Mouse (Mus musculus) lung, postnatal 0 days (tissue): Measurements from ENCODE around the gene Smyd1. TPM values are rescaled to one million over a fixed set of nuclear protein-coding genes. Genes with fewer than 3 reads are reported as not detected.

Experiments used
- ATAC-seq: fragments of 200-750 bp; cut with Nextera tagmentation; 2 replicates; pipeline ENCODE4 v1.8.0; 2017; ENCODE audit warnings: moderate library complexity
- DNase-seq: peaks from one replicate; pipeline ENCODE4 v3.0.0-alpha.2; 2016; ENCODE audit warnings: low spot score
- H3K27ac ChIP-seq: fragments of 300-500 bp; sonication (generic); 2 replicates; pipeline ENCODE4 v1.5.1; 2014; ENCODE audit warnings: antibody characterized with exemption, mild to moderate bottlenecking, low read length, mixed read lengths
- H3K27me3 ChIP-seq: fragments of 300-500 bp; sonication (generic); replicated peaks from 2 replicates; pipeline ENCODE4 v1.6.1; 2014; ENCODE audit warnings: low read length, mixed read lengths; ENCODE audit not compliant: insufficient read depth
- H3K36me3 ChIP-seq: fragments of 300-500 bp; sonication (generic); 2 replicates; pipeline ENCODE4 v1.6.1; 2014; ENCODE audit warnings: low read length, mixed read lengths; ENCODE audit not compliant: insufficient read depth
- H3K4me1 ChIP-seq: fragments of 300-500 bp; sonication (generic); 2 replicates; pipeline ENCODE4 v1.6.1; 2014; ENCODE audit warnings: antibody characterized with exemption, low read depth, low read length, mixed read lengths; ENCODE audit not compliant: insufficient read depth
- H3K4me2 ChIP-seq: fragments of 300-500 bp; sonication (generic); replicated peaks from 2 replicates; pipeline ENCODE4 v1.6.1; 2014; ENCODE audit warnings: low read depth, mild to moderate bottlenecking, low read length, moderate library complexity, mixed read lengths
- H3K4me3 ChIP-seq: fragments of 300-500 bp; sonication (generic); 2 replicates; pipeline ENCODE4 v1.5.1; 2014; ENCODE audit warnings: low read depth, low read length
- H3K9ac ChIP-seq: fragments of 300-500 bp; sonication (generic); replicated peaks from 2 replicates; pipeline ENCODE4 v1.6.1; 2014; ENCODE audit warnings: low read depth, mild to moderate bottlenecking
- H3K9me3 ChIP-seq: fragments of 300-500 bp; sonication (generic); 2 replicates; pipeline ENCODE4 v1.6.1; 2016; ENCODE audit warnings: low read length, mixed read lengths
- CTCF ChIP-seq: IDR thresholded peaks from 2 replicates; pipeline ENCODE4 v1.5.1; 2016; ENCODE audit warnings: antibody characterized with exemption, mild to moderate bottlenecking
- EP300 ChIP-seq: IDR thresholded peaks from 2 replicates; pipeline ENCODE4 v1.6.1; 2016; ENCODE audit warnings: antibody characterized with exemption, mild to moderate bottlenecking, control low read depth
- WGBS: fragments of 180-500 bp; shearing (Covaris S2); extraction: QIAGEN DNeasy Blood & Tissue Kit; methylation state at CpG from one replicate; pipeline ENCODE4 v1.1.7; 2014; 5-methylcytosine and 5-hydroxymethylcytosine counted together
- polyA plus RNA-seq: library from polyadenylated mRNA; unstranded; fragments of >200 nt; fragmentation: Nextera tagmentation; extraction: Ambion mirVana; gene quantifications from 2 replicates; pipeline ENCODE4 v1.2.1, GENCODE M21; 2015

Gene Smyd1
- polyA plus RNA-seq, 1 experiment from 2014 or later = 0.80 TPM

GRCm38 (mm10) chr6:71357493-71357892 lies 35.5 kb upstream of the Smyd1 start:
- Histone ChIP-seq H3K9me3 (no peaks in the 10 kb centered on the region), H3K27me3 (no peaks in the 10 kb centered on the region), H3K36me3 (no peaks in the 10 kb centered on the region), H3K27ac (no peak overlapping the region), H3K4me2 (no peak overlapping the region), H3K4me3 (no peak overlapping the region), H3K9ac (no peak overlapping the region), H3K4me1 (no peaks in the 10 kb centered on the region)
- DNase-seq (no peak), ATAC-seq (no peak)
- 87% methylated on average over 7 of the region's 7 CpGs for WGBS
- TF ChIP-seq EP300 (no peak), CTCF (no peak)

- no peak for TF ChIP-seq EP300
- no peak for TF ChIP-seq CTCF
- ATAC-seq (no peak), DNase-seq (no peak)
- WGBS = 81% methylated on average over 2 of the region's 2 CpGs
- Histone ChIP-seq H3K27me3 (no peaks in the 10 kb centered on the region), H3K4me3 (no peak overlapping the region), H3K9ac (no peak overlapping the region), H3K9me3 (no peaks in the 10 kb centered on the region), H3K27ac (no peak overlapping the region), H3K4me2 (no peak overlapping the region), H3K4me1 (no peaks in the 10 kb centered on the region), H3K36me3 (no peaks in the 10 kb centered on the region)
These were observed 31.7 kb upstream of the Smyd1 start for GRCm38 (mm10) chr6:71353722-71354121.

GRCm38 (mm10) chr6:71352866-71353427 lies 30.9 kb upstream of the Smyd1 start:
- Histone ChIP-seq H3K9ac (no peak overlapping the region), H3K4me2 (no peak overlapping the region), H3K27me3 (no peaks in the 10 kb centered on the region), H3K9me3 (no peaks in the 10 kb centered on the region), H3K27ac (no peak overlapping the region), H3K4me3 (no peak overlapping the region), H3K36me3 (no peaks in the 10 kb centered on the region), H3K4me1 (no peaks in the 10 kb centered on the region)
- no peak for TF ChIP-seq CTCF
- TF ChIP-seq EP300 = no peak
- WGBS = 76% methylated on average over 10 of the region's 10 CpGs
- ATAC-seq (no peak), DNase-seq (no peak)

- TF ChIP-seq CTCF (no peak), EP300 (no peak)
- no peaks in the 10 kb centered on the region for H3K27me3 ChIP-seq
- no peaks in the 10 kb centered on the region for H3K9me3 ChIP-seq
- no peaks in the 10 kb centered on the region for H3K36me3 ChIP-seq
- 85% methylated on average over 6 of the region's 6 CpGs for WGBS
- H3K4me3 ChIP-seq = no peak overlapping the region
- ATAC-seq (no peak), DNase-seq (no peak)
- no peak overlapping the region for H3K27ac ChIP-seq
- H3K4me2 ChIP-seq = no peak overlapping the region
- H3K9ac ChIP-seq = no peak overlapping the region
- H3K4me1 ChIP-seq = no peaks in the 10 kb centered on the region
These were observed 30.2 kb upstream of the Smyd1 start for GRCm38 (mm10) chr6:71352201-71352600.

- DNase-seq (no peak), ATAC-seq (no peak)
- Histone ChIP-seq H3K4me2 (no peak overlapping the region), H3K4me3 (no peak overlapping the region), H3K9me3 (no peaks in the 10 kb centered on the region), H3K9ac (no peak overlapping the region), H3K27ac (no peak overlapping the region), H3K4me1 (no peaks in the 10 kb centered on the region), H3K36me3 (no peaks in the 10 kb centered on the region), H3K27me3 (no peaks in the 10 kb centered on the region)
- 87% methylated on average over 3 of the region's 3 CpGs for WGBS
- TF ChIP-seq CTCF (0 out of 2 replicates have a peak, but pooled peaks have one; percentile 7), EP300 (no peak)
These were observed 29.2 kb upstream of the Smyd1 start for GRCm38 (mm10) chr6:71351201-71351600.

DNA sequence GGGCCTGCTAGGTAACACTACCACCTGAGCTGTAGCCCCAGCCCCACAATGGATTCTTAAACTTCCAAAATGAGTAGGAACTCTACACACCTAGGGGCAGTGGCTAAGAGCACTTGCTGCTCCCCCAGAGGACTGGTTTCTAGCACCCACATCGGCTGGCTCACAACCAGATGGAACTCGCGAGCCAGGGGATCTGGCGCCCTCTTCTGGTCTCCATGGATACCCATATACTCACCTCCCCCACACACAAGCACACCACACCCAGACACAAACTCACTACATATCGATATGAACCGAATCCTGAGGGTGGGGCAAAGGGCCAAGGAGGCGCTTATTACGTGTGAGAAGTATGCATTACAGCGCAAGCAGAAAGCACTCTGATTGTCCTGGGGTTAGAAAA lies 26.0 kb upstream of the Smyd1 start:
- ATAC-seq = no peak
- H3K27me3 ChIP-seq = no peaks in the 10 kb centered on the region
- TF ChIP-seq CTCF = no peak
- no peak for TF ChIP-seq EP300
- no peak overlapping the region for H3K9ac ChIP-seq
- no peaks in the 10 kb centered on the region for H3K36me3 ChIP-seq
- no peaks in the 10 kb centered on the region for H3K4me1 ChIP-seq
- H3K4me3 ChIP-seq = no peak overlapping the region
- H3K9me3 ChIP-seq = no peaks in the 10 kb centered on the region
- WGBS = 86% methylated on average over 9 of the region's 9 CpGs
- DNase-seq = no peak
- no peak overlapping the region for H3K4me2 ChIP-seq
- H3K27ac ChIP-seq = no peak overlapping the region

- 86% methylated on average over 9 of the region's 9 CpGs for WGBS
- no peaks in the 10 kb centered on the region for H3K4me1 ChIP-seq
- H3K27me3 ChIP-seq = no peaks in the 10 kb centered on the region
- H3K27ac ChIP-seq = no peak overlapping the region
- no peak overlapping the region for H3K4me3 ChIP-seq
- H3K36me3 ChIP-seq = no peaks in the 10 kb centered on the region
- H3K4me2 ChIP-seq = no peak overlapping the region
- DNase-seq = no peak
- no peak for ATAC-seq
- no peaks in the 10 kb centered on the region for H3K9me3 ChIP-seq
- H3K9ac ChIP-seq = no peak overlapping the region
- TF ChIP-seq CTCF (no peak), EP300 (no peak)
These were observed 19.1 kb upstream of the Smyd1 start for GRCm38 (mm10) chr6:71341179-71341578.
